Mouse (Mus musculus): Measurements from ENCODE around the gene Depdc1b. TPM values are rescaled to one million over a fixed set of nuclear protein-coding genes. Genes with fewer than 3 reads are reported as not detected.

The Depdc1b gene
- polyA plus RNA-seq, 1 experiment = 7.8 TPM

GRCm38 (mm10) chr13:108358228-108358627 is 42.1 kb downstream of the Depdc1b start:
- no peaks in the 10 kb centered on the region for H3K36me3 ChIP-seq (ENCODE audit: control insufficient read depth, insufficient read depth)
- no peaks in the 10 kb centered on the region for H3K27me3 ChIP-seq (ENCODE audit: control insufficient read depth, insufficient read depth, insufficient read length)
- H3K4me3 ChIP-seq (ENCODE audit: insufficient read depth, poor library complexity, severe bottlenecking) = no peak overlapping the region
- H3K79me3 ChIP-seq (ENCODE audit: low read depth) = peaks cover 1% of the 10 kb centered on the region
- TF ChIP-seq USF1 (IDR thresholded peaks at IDR 0.05; ENCODE audit: low read depth) (no peak), MYOG (IDR thresholded peaks at IDR 0.05; ENCODE audit: control insufficient read depth, extremely low read depth, insufficient read length) (no peak), CTCF (IDR thresholded peaks at IDR 0.05; ENCODE audit: control insufficient read depth, insufficient read depth, insufficient read length) (no peak), MAX (IDR thresholded peaks at IDR 0.05) (no peak), FOSL1 (IDR thresholded peaks at IDR 0.05; ENCODE audit: insufficient read depth, low read length, poor library complexity, severe bottlenecking) (no peak), MYOD1 (IDR thresholded peaks at IDR 0.05; ENCODE audit: control insufficient read depth, insufficient read length, low read depth) (no peak), CEBPB (IDR thresholded peaks at IDR 0.05; ENCODE audit: low read depth) (no peak)
- no peaks in the 10 kb centered on the region for H3K79me2 ChIP-seq (ENCODE audit: control insufficient read depth, insufficient read depth)
- H3ac ChIP-seq (ENCODE audit: control insufficient read depth, insufficient read length, low read depth) = no peak overlapping the region

GRCm38 (mm10) chr13:108367496-108367895 is 51.4 kb downstream of the Depdc1b start:
- H3K79me3 ChIP-seq (ENCODE audit: low read depth) = no peaks in the 10 kb centered on the region
- no peak overlapping the region for H3ac ChIP-seq (ENCODE audit: control insufficient read depth, insufficient read length, low read depth)
- peaks cover 19% of the 10 kb centered on the region for H3K36me3 ChIP-seq (ENCODE audit: control insufficient read depth, insufficient read depth)
- H3K27me3 ChIP-seq (ENCODE audit: control insufficient read depth, insufficient read depth, insufficient read length) = no peaks in the 10 kb centered on the region
- no peak overlapping the region for H3K4me3 ChIP-seq (ENCODE audit: insufficient read depth, poor library complexity, severe bottlenecking)
- H3K79me2 ChIP-seq (ENCODE audit: control insufficient read depth, insufficient read depth) = no peaks in the 10 kb centered on the region
- TF ChIP-seq CTCF (IDR thresholded peaks at IDR 0.05; ENCODE audit: control insufficient read depth, insufficient read depth, insufficient read length) (no peak), FOSL1 (IDR thresholded peaks at IDR 0.05; ENCODE audit: insufficient read depth, low read length, poor library complexity, severe bottlenecking) (no peak), MYOD1 (IDR thresholded peaks at IDR 0.05; ENCODE audit: control insufficient read depth, insufficient read length, low read depth) (no peak), CEBPB (IDR thresholded peaks at IDR 0.05; ENCODE audit: low read depth) (no peak), MAX (IDR thresholded peaks at IDR 0.05) (no peak), MYOG (IDR thresholded peaks at IDR 0.05; ENCODE audit: control insufficient read depth, extremely low read depth, insufficient read length) (no peak), USF1 (IDR thresholded peaks at IDR 0.05; ENCODE audit: low read depth) (no peak)

- H3K36me3 ChIP-seq (ENCODE audit: control insufficient read depth, insufficient read depth) = peaks cover 35% of the 10 kb centered on the region
- TF ChIP-seq MAX (IDR thresholded peaks at IDR 0.05) (no peak), MYOD1 (IDR thresholded peaks at IDR 0.05; ENCODE audit: control insufficient read depth, insufficient read length, low read depth) (no peak)
These were observed 54.3 kb downstream of the Depdc1b start for GRCm38 (mm10) chr13:108370241-108370941.

GRCm38 (mm10) chr13:108371352-108371921 is 55.3 kb downstream of the Depdc1b start:
- no peak for TF ChIP-seq MYOD1 (IDR thresholded peaks at IDR 0.05; ENCODE audit: control insufficient read depth, insufficient read length, low read depth)
- TF ChIP-seq USF1 (IDR thresholded peaks at IDR 0.05; ENCODE audit: low read depth) = no peak
- no peak for TF ChIP-seq MAX (IDR thresholded peaks at IDR 0.05)
- TF ChIP-seq CTCF (IDR thresholded peaks at IDR 0.05; ENCODE audit: control insufficient read depth, insufficient read depth, insufficient read length) = no peak
- TF ChIP-seq FOSL1 (IDR thresholded peaks at IDR 0.05; ENCODE audit: insufficient read depth, low read length, poor library complexity, severe bottlenecking) = no peak
- no peak for TF ChIP-seq MYOG (IDR thresholded peaks at IDR 0.05; ENCODE audit: control insufficient read depth, extremely low read depth, insufficient read length)
- no peak for TF ChIP-seq CEBPB (IDR thresholded peaks at IDR 0.05; ENCODE audit: low read depth)
- Histone ChIP-seq H3K27me3 (ENCODE audit: control insufficient read depth, insufficient read depth, insufficient read length) (no peaks in the 10 kb centered on the region), H3K79me3 (ENCODE audit: low read depth) (no peaks in the 10 kb centered on the region), H3K36me3 (ENCODE audit: control insufficient read depth, insufficient read depth) (peaks cover 35% of the 10 kb centered on the region), H3K79me2 (ENCODE audit: control insufficient read depth, insufficient read depth) (no peaks in the 10 kb centered on the region), H3ac (ENCODE audit: control insufficient read depth, insufficient read length, low read depth) (no peak overlapping the region), H3K4me3 (ENCODE audit: insufficient read depth, poor library complexity, severe bottlenecking) (no peak overlapping the region)

More at GRCm38 (mm10) chr13:108370241-108370941, 54.3 kb downstream of the Depdc1b start:
- H3K4me3 ChIP-seq (ENCODE audit: insufficient read depth, poor library complexity, severe bottlenecking) = no peak overlapping the region
- no peaks in the 10 kb centered on the region for H3K79me3 ChIP-seq (ENCODE audit: low read depth)
- no peak overlapping the region for H3ac ChIP-seq (ENCODE audit: control insufficient read depth, insufficient read length, low read depth)
- no peaks in the 10 kb centered on the region for H3K27me3 ChIP-seq (ENCODE audit: control insufficient read depth, insufficient read depth, insufficient read length)
- H3K79me2 ChIP-seq (ENCODE audit: control insufficient read depth, insufficient read depth) = no peaks in the 10 kb centered on the region

GRCm38 (mm10) chr13:108373231-108373630 is 57.1 kb downstream of the Depdc1b start:
- Histone ChIP-seq H3ac (ENCODE audit: control insufficient read depth, insufficient read length, low read depth) (no peak overlapping the region), H3K79me2 (ENCODE audit: control insufficient read depth, insufficient read depth) (no peaks in the 10 kb centered on the region), H3K79me3 (ENCODE audit: low read depth) (no peaks in the 10 kb centered on the region), H3K27me3 (ENCODE audit: control insufficient read depth, insufficient read depth, insufficient read length) (no peaks in the 10 kb centered on the region), H3K4me3 (ENCODE audit: insufficient read depth, poor library complexity, severe bottlenecking) (no peak overlapping the region), H3K36me3 (ENCODE audit: control insufficient read depth, insufficient read depth) (peaks cover 20% of the 10 kb centered on the region)
- TF ChIP-seq CTCF (IDR thresholded peaks at IDR 0.05; ENCODE audit: control insufficient read depth, insufficient read depth, insufficient read length) (no peak), MYOD1 (IDR thresholded peaks at IDR 0.05; ENCODE audit: control insufficient read depth, insufficient read length, low read depth) (no peak), MYOG (IDR thresholded peaks at IDR 0.05; ENCODE audit: control insufficient read depth, extremely low read depth, insufficient read length) (no peak), MAX (IDR thresholded peaks at IDR 0.05) (no peak), FOSL1 (IDR thresholded peaks at IDR 0.05; ENCODE audit: insufficient read depth, low read length, poor library complexity, severe bottlenecking) (no peak), CEBPB (IDR thresholded peaks at IDR 0.05; ENCODE audit: low read depth) (no peak), USF1 (IDR thresholded peaks at IDR 0.05; ENCODE audit: low read depth) (no peak)
